Mouse (Mus musculus) liver, embryonic 16.5 days (tissue): Measurements from ENCODE around the gene 4930518I15Rik. TPM values are rescaled to one million over a fixed set of nuclear protein-coding genes. Genes with fewer than 3 reads are reported as not detected.
A peak's percentile ranks its signal among the peaks of the same experiment; 100 is the strongest.
"Not testable (repeated sequence)": the region's sequence is repeated elsewhere in the genome, so short reads cannot be mapped to it uniquely, and the experiment has no call there.

Experiments
- ATAC-seq: fragments of 200-750 bp; cut with Nextera tagmentation; 2 replicates; pipeline ENCODE4 v1.8.0; 2017; ENCODE audit warnings: low read depth, mild to moderate bottlenecking, moderate number of reproducible peaks, moderate library complexity
- H3K27ac ChIP-seq: fragments of 300-500 bp; sonication (generic); 2 replicates; pipeline ENCODE4 v1.5.1; 2014; ENCODE audit warnings: mild to moderate bottlenecking, low read length
- H3K27me3 ChIP-seq: fragments of 300-500 bp; sonication (generic); 2 replicates; pipeline ENCODE4 v1.6.1; 2014; ENCODE audit warnings: low read depth, low read length, mixed read lengths; ENCODE audit not compliant: control insufficient read depth, insufficient read depth
- H3K36me3 ChIP-seq: fragments of 300-500 bp; sonication (generic); 2 replicates; pipeline ENCODE4 v1.6.1; 2014; ENCODE audit warnings: mild to moderate bottlenecking; ENCODE audit not compliant: control insufficient read depth, insufficient read depth
- H3K4me1 ChIP-seq: fragments of 300-500 bp; sonication (generic); 2 replicates; pipeline ENCODE4 v1.6.1; 2014; ENCODE audit warnings: low read depth, low read length, mixed read lengths; ENCODE audit not compliant: control insufficient read depth
- H3K4me2 ChIP-seq: fragments of 300-500 bp; sonication (generic); 2 replicates; pipeline ENCODE4 v1.6.1; 2014; ENCODE audit warnings: low read depth, low read length, mixed read lengths
- H3K4me3 ChIP-seq: fragments of 300-500 bp; sonication (generic); 2 replicates; pipeline ENCODE4 v1.5.1; 2014; ENCODE audit warnings: low read depth, mild to moderate bottlenecking, low read length
- H3K9ac ChIP-seq: fragments of 300-500 bp; sonication (generic); 2 replicates; pipeline ENCODE4 v1.6.1; 2014; ENCODE audit warnings: low read depth, low read length
- H3K9me3 ChIP-seq: fragments of 300-500 bp; sonication (generic); replicated peaks from 2 replicates; pipeline ENCODE4 v1.6.1; 2016; ENCODE audit warnings: low read length; ENCODE audit not compliant: control insufficient read depth
- WGBS: fragments of 180-500 bp; shearing (Covaris S2); extraction: QIAGEN DNeasy Blood & Tissue Kit; methylation state at CpG from one replicate; pipeline ENCODE4 v1.1.7; 2014; ENCODE audit not compliant: insufficient replicate concordance; 5-methylcytosine and 5-hydroxymethylcytosine counted together
- polyA plus RNA-seq: library from polyadenylated mRNA; unstranded; fragments of >200 nt; fragmentation: Nextera tagmentation; extraction: Ambion mirVana; gene quantifications from 2 replicates; pipeline ENCODE4 v1.2.1, GENCODE M21; 2015

The 4930518I15Rik gene
- polyA plus RNA-seq, 1 experiment from 2014 or later: 2.1 TPM

DNA sequence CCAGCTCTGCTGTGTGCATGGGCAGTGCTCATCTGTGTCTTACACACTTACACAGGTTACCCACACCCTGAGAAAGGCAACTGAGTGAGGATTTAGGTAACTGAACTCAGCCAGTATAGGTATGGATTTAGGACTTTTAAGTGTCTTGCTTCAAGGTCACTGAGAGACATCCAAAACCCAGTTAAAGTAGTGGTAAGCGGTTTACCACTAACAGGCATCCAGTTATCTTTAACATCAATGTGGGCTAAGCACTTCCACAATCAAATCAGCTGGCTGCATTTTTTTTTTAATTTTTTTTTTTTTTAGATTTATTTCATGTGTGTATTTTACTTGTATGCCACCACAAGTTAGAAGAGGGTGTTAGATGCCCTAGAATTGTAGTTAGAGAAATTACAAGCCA is 1.4 kb downstream of the 4930518I15Rik start:
- Histone ChIP-seq H3K27ac (no peak overlapping the region), H3K4me3 (no peak overlapping the region), H3K4me1 (no peaks in the 10 kb centered on the region; the same call in 1 of the 2 replicates), H3K36me3 (no peaks in the 10 kb centered on the region; the same call in none of the 2 replicates), H3K9ac (no peak overlapping the region), H3K4me2 (no peak overlapping the region), H3K27me3 (no peaks in the 10 kb centered on the region), H3K9me3 (no peaks in the 10 kb centered on the region)
- 65% methylated on average over 1 of the region's 1 CpGs for whole genome bisulfite sequencing
- ATAC-seq: no peak

DNA sequence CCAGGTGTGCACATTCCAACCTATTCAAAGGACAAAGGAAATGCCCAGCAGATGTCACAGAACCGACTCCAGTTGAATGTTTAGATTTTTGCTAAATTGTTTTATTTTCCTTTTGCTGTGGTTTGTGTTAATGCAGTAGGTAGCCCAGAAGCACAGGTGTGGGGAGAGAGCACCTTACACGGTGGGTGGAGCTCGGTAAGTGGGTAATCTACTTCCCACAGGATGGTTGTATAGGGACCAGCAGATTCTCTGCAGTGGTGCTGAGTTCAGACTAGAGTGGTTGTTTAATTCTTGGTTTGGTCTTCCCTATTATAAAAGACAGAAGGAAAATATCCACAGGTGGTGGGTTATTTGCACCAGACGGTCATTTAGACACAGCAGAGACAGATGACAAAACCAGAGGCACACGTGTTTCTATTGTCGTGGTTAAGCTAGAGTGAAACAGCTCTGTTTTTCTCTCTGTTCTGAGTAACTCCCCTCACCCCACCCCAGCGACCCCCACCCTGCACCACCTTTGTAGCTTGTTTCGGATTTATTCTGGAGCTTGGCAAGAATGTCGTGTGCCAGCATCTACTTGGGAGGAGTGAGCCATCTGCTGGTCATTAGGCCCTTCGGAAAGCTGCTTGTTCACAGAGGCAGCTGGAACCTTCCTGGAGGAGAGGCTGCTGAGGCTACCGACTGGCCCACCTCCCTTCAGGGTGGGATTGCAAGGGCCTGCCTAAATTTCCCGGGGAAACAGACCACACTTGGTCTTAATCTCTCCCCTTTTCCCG is 3.6 kb downstream of the 4930518I15Rik start:
- not testable (repeated sequence) for ATAC-seq, H3K9me3 ChIP-seq, H3K27me3 ChIP-seq, H3K9ac ChIP-seq, H3K36me3 ChIP-seq, H3K4me3 ChIP-seq, H3K4me1 ChIP-seq, H3K27ac ChIP-seq, H3K4me2 ChIP-seq
- WGBS: 63% methylated on average over 13 of the region's 13 CpGs

DNA sequence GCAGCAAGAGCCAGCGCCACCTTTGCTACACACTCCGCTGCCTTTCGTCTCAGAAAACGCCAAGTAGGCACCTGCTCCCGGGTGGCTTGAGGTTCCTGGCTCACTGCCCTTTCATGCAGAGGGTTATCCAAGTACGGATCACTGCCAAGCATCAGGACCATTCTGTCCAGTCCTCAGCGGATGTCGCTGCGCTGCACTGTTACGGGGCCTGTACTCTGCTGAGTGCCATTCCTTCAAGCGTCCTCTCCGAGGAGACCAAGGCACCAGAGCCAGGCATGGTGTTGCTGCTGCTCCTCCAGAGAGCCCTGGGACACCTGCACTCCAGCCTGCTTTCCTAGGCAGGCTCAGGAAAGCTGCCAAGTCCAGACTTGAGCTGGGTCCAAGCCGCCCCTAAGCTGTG is 4.2 kb downstream of the 4930518I15Rik start:
- not testable (repeated sequence) for H3K4me2 ChIP-seq, ATAC-seq, H3K27me3 ChIP-seq, H3K4me1 ChIP-seq, H3K4me3 ChIP-seq, H3K9me3 ChIP-seq, H3K9ac ChIP-seq, H3K36me3 ChIP-seq, H3K27ac ChIP-seq
- 90% methylated on average over 8 of the region's 13 CpGs for WGBS

DNA sequence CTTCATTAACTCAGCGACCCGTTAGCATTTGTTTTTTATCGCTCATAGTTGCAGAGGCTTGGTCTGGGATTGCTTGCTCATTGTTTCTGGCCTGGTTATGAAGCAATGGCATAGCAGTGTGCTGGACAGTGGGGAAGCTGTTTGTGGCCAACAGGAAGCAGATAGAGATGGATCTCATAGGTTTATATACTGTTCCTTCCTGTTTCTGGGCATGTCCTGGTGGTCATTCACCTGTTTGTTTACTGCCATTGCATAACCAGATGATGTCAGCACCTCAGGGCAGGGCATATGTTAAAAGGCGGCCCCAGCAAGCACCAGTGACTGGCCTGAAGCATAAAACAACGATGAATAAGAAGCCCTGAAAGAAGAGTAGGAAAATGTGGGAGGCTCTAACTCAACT is 7.2 kb downstream of the 4930518I15Rik start:
- 69% methylated on average over 5 of the region's 5 CpGs for WGBS
- 0 out of 2 replicates have a peak overlapping the region, but pooled peaks have one; percentile 9 for H3K27ac ChIP-seq
- H3K9me3 ChIP-seq: no peaks in the 10 kb centered on the region
- peak; percentile 61; the same call in 1 of the 2 replicates for ATAC-seq
- no peak overlapping the region for H3K9ac ChIP-seq
- no peak overlapping the region for H3K4me2 ChIP-seq
- peaks cover 2% of the 10 kb centered on the region; the same call in 1 of the 2 replicates for H3K36me3 ChIP-seq
- H3K27me3 ChIP-seq: no peaks in the 10 kb centered on the region
- peaks cover 7% of the 10 kb centered on the region for H3K4me1 ChIP-seq
- no peak overlapping the region for H3K4me3 ChIP-seq

DNA sequence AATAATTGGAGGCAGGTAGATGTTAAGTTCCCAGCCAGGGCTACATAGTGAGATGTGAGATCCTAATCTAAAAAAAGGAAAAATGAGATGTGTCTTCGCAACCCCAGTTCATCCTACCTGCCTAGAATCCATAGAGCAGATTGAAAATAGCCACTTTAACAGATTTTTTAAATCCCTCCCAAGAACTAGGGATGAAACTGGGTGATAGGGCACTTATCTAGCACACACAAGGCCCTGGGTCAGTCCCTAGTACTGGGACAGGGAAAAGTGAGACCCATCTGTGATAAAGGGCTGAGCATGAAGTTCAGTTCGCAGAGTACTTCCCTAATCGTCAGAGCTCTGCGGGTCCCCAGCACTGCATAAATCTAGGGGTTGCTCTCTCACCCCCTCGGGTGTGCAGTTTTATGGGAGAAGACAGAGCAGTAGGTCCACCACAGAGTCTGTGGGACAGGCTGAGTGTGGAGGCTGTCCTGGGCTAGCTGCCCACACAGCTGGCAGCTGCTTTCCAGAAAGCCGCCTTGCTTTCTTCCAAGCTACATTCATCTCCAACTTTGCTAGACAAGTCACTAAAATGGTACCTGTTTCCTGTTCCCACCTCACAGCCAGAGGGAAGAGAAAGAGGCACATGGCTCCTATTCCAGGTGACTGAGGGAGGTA is 9.1 kb downstream of the 4930518I15Rik start:
- Histone ChIP-seq H3K4me1 (peaks cover 7% of the 10 kb centered on the region), H3K4me2 (no peak overlapping the region), H3K9me3 (no peaks in the 10 kb centered on the region), H3K36me3 (peaks cover 2% of the 10 kb centered on the region; the same call in 1 of the 2 replicates), H3K9ac (no peak overlapping the region), H3K4me3 (no peak overlapping the region), H3K27me3 (no peaks in the 10 kb centered on the region), H3K27ac (no peak overlapping the region)
- no peak for ATAC-seq
- 58% methylated on average over 6 of the region's 6 CpGs for WGBS

DNA sequence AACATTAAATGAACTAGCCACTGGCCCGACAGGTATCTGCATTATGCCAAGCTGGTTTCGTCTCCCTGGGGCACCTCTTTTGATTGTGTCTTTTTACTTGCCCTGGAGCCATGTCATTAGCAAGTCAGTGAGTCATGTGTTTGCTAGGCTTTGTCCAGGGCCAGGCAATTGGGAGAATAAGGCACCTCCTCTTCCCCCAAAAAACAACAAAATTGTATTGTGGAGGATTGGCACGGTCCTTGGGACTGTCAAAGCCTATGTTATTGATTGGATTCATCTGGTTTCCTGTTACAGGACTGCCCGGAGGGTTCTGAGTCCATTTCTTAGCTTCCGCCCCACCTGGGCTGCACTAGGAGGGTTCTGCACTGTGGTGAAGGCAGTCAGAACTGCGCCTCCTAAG is 10.1 kb downstream of the 4930518I15Rik start:
- peaks cover 2% of the 10 kb centered on the region; the same call in 1 of the 2 replicates for H3K36me3 ChIP-seq
- H3K4me2 ChIP-seq: no peak overlapping the region
- H3K27me3 ChIP-seq: no peaks in the 10 kb centered on the region
- 67% methylated on average over 6 of the region's 6 CpGs for WGBS
- H3K9ac ChIP-seq: no peak overlapping the region
- peaks cover 15% of the 10 kb centered on the region for H3K4me1 ChIP-seq
- ATAC-seq: no peak
- no peaks in the 10 kb centered on the region for H3K9me3 ChIP-seq
- no peak overlapping the region for H3K4me3 ChIP-seq
- H3K27ac ChIP-seq: no peak overlapping the region

DNA sequence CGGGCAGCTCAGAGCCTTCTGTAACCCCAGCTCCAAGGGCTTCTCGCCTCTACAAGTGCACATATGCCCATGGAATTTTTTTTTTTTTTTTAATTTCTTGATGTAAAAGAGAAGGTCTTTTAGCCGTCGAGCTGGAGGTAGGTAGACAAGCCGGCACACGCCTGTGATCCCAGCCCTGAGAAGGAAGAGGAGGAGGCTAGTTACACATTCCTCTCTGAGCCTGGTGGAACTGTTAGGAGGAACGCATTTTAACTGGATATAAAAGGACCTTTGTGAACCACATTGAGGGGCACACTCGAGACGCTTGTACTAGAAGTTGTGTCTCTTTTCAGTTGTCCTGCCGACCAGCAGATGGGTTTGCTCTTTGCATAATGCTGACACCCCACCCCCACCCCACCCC is 13.0 kb downstream of the 4930518I15Rik start:
- 75% methylated on average over 10 of the region's 10 CpGs for WGBS

DNA sequence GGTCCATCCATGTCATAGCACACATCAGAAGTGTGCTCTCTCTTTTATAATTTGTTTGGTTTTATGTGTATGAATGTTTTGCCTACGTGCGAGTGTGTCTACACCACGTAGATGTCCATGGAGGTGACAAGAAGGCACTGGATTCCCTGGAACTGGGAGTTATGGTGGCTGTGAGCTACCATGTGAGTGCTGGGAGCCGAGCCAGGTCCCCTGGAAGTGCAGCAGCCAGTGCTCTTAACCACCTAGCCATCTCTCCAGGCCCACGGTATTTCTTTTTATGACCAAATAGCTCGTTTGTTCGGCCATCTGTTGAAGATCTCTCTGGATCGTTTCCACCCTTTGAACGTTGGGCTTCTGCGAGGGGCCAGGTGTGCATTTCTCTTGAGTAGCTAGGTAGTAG is 14.4 kb downstream of the 4930518I15Rik start:
- no peaks in the 10 kb centered on the region for H3K9me3 ChIP-seq
- ATAC-seq: no peak
- H3K4me3 ChIP-seq: no peak overlapping the region
- H3K27ac ChIP-seq: no peak overlapping the region
- H3K27me3 ChIP-seq: no peaks in the 10 kb centered on the region
- H3K4me2 ChIP-seq: no peak overlapping the region
- peaks cover 33% of the 10 kb centered on the region for H3K4me1 ChIP-seq
- H3K36me3 ChIP-seq: peaks cover 2% of the 10 kb centered on the region; the same call in 1 of the 2 replicates
- 78% methylated on average over 10 of the region's 10 CpGs for WGBS
- H3K9ac ChIP-seq: no peak overlapping the region

More for the DNA sequence above, 13.0 kb downstream of the 4930518I15Rik start:
- Histone ChIP-seq H3K4me1 (peaks cover 29% of the 10 kb centered on the region), H3K27ac (no peak overlapping the region), H3K27me3 (no peaks in the 10 kb centered on the region), H3K36me3 (peaks cover 2% of the 10 kb centered on the region; the same call in 1 of the 2 replicates), H3K4me2 (no peak overlapping the region), H3K9ac (no peak overlapping the region), H3K9me3 (no peaks in the 10 kb centered on the region), H3K4me3 (no peak overlapping the region)
- no peak for ATAC-seq

DNA sequence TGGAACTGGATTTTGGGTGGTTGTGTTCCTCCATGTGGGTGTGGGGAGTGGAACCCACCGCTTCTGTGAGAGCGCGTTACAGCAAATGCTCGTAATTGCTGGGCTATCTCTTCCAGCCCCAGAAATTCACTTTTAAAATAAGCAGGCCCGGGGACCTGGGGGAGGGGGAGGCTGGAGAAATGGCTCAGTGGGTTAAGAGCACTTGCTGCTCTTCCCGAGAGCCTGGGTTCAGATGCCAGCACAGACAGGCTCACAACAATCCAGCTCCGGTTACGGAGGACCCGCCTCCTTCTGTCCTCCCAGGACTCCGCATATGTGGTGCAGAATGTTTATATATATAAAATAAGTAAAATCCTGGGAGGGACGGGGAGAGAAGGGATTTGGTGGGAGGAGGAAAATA is 15.0 kb downstream of the 4930518I15Rik start:
- WGBS: 49% methylated on average over 11 of the region's 11 CpGs
- Histone ChIP-seq H3K36me3 (peaks cover 2% of the 10 kb centered on the region; the same call in 1 of the 2 replicates), H3K27ac (no peak overlapping the region), H3K27me3 (no peaks in the 10 kb centered on the region), H3K4me3 (no peak overlapping the region; the same call in 1 of the 2 replicates), H3K4me2 (peak overlapping the region; percentile 92), H3K9me3 (no peaks in the 10 kb centered on the region), H3K9ac (0 out of 2 replicates have a peak overlapping the region, but pooled peaks have one; percentile 9), H3K4me1 (peaks cover 33% of the 10 kb centered on the region)
- ATAC-seq: no peak
